Mouse (Mus musculus): ENCODE measurements around the gene Slc45a3.

Gene Slc45a3

DNA sequence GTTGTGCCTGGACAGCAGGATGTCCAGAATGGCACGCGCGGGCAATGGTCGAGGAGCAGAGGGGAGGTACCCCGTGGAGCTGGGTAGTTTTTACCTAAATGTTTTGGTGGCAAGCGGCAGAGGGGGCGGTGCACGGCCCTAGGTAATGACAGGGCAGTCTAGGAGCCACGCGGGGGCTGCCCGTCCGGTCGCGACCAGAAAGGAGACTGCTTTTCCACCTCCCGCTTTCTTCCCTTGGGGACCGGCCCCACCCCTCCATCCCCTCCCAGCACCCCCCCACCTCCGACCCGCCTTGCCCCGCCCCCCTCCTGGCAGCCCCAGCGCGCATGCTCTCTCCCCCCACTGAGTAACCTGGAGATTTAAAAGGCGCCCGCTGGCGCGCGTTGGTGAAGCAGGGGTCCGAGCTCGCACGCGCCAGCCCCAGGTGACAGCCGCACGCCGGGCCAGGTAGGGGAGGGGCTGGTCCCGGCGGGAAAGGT lies at the start of gene Slc45a3:
Slc45a3 (plus strand) TSS at position 362 of the 479 bp plus-strand sequence.
- DNase-seq: peak; percentile 62 to 88

DNA sequence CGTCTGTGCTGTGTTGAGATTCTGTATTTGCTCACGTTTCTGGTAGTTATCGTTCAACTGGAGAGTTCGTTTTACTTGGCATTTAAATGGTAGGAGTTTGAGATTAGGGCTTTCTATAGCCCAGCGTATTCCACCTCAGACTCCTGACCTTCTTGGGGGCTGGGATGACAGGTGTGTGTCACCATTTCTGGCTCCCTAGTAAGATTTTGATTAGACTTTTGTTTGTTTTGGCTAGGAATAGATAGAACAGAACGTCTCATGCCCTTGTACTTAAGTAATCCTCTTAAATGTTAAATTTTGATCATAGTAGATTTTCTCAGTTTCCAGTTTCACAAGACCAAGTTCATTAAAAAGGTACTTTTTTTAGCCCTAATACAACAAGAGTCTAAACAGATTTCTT lies 45.1 kb upstream of the Slc45a3 start:
- no peak for DNase-seq

DNA sequence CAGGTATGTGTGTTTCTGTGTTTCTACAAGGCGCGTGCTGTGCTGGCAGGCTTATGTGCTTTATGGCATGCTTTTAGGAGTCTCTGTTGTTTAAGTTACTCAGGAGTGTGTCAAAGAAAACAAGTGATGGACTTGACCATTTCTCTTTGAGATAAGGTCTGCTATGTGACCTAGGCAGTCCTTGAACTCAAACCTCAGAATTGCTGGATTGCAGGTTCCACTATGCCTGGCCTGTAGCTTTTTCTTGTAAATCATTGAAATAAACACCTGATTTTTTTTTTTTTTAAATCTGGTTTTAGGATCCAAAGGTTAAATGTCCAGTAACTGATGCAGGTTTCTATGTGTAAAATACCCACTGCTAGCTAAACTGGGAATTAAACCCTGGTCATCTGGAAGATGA lies 43.7 kb upstream of the Slc45a3 start:
- DNase-seq: peak in 1 of 2 experiments; percentile 35

DNA sequence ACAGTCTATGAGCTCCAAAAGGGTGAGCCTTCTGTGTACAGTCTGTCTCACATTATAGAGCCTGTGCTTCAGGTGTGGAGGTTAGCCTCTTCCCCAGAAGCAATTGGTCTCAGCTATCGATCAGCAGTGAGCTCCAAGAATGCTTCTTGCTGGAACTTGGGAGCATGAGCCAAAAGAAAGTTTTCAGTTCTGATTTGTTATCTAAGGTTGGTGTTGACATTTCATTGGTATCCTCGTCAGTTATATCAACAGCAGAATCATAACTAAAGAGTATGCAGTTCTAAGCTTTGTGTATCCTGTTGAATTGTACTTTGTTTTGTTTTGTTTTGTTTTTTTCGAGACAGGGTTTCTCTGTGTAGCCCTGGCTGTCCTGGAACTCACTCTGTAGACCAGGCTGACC lies 40.7 kb upstream of the Slc45a3 start:
- no peak for DNase-seq

DNA sequence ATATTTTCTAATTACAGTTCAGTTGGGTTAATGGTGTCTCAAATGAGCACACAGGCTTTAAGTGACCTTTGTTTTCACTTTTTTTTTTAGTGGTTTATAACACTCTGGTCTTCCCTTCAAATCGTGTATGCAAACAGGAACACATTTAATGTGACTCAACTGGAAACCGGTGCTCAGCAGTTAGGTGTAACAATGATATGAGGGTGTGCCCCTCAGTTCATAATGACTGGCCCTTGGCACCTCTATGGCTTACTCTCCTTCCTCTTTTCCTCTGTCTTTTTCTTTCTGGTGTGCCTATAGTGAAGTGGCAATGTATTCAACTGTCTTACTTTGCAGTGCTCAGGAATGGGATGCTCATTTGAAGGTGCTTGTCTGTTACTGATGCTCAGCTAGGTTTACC lies 29.3 kb upstream of the Slc45a3 start:
- no peak for DNase-seq

DNA sequence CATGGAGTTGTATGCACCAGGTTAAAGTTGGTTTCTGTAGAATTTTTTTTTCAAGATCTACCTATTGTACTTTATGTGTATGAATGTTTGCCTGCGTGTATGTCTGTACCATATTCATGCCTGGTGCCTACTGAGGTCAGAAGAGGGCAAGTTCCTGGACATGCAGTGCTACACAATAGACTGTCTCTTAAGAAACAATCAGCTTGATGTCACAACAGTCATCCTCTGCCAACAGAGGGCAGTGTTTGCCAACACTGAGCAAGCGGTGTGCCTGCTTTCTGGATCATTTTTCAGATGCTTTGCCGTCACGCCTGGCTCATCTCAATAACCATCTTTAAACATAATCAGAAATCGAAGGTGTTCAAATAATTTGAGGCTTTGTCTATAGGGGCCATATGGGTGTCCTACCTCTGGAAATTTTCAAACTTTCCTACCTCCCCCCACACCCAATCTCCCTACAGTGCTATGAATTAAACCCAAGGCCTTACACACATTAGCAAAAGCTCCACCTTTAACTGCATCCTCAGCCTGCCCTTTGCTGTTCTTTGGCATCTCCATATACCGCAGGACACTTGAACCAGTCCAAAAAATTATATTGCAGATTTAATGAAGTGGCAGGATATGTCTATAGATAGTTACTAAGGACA lies 25.0 kb upstream of the Slc45a3 start:
- peak; percentile 72 to 88 for DNase-seq

DNA sequence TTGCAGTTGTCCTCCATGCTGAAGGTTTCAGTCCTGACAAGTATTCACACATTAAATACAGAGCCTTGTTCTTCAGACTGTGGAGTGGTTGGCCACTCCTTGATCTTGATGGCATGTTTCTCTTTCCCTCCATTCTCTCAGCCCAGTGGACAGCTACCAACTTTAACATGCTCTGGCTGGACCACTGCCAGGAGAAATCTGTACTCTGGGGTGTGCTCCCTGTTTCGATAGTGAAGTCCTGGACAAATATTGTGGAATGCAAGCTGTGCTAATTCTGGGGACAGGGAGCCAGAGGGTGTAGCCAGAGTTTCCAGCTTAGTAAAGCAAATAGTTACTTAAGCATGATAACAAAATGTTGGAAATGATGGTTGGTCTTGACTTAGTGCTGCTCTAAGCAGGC lies 24.0 kb upstream of the Slc45a3 start:
- peak in 1 of 2 experiments; percentile 23 for DNase-seq

DNA sequence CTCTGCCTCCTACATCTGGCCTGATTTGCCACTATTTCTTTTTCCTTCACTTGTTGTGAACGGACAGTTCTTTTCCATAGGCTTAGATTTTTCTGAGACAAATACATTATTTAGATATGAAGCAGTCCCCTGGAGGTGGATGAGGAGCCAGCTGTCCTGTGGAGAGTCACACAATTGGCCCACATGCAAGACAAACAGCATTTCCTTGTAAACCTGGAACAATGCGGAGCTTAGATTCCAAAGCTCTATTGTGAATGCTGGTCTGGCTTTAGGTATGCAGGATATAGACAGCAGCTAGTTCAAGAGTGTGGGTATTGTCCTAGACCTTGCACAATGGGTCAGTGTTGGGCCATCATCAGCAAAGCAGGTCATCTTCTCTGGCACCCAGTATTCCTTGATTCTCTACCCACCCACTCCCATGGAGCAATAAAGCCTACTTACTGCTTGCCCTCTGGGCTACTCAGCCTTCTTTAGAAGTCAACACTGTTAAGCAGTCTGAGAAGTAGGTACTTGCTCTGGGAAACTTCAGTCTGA lies 22.0 kb upstream of the Slc45a3 start:
- no peak for DNase-seq

DNA sequence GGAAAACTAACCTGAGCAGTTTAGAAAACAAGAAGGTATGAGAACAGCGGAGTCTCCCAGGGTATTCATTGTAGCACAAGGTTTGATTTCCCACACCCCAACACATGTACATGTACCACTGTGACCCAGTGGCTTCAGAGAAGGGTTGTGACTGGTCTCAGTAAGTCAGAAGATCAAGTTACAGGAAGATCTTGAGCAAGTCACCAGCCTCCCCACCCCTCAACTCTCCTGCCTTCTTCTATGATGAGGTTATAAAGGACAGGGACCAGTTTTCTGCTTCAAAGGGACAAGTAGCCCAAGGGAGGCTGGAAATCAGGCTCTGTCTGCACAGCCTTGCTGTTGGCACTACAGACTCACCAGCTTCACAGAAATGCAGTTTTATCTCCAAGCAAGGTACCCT lies 21.3 kb upstream of the Slc45a3 start:
- no peak for DNase-seq

DNA sequence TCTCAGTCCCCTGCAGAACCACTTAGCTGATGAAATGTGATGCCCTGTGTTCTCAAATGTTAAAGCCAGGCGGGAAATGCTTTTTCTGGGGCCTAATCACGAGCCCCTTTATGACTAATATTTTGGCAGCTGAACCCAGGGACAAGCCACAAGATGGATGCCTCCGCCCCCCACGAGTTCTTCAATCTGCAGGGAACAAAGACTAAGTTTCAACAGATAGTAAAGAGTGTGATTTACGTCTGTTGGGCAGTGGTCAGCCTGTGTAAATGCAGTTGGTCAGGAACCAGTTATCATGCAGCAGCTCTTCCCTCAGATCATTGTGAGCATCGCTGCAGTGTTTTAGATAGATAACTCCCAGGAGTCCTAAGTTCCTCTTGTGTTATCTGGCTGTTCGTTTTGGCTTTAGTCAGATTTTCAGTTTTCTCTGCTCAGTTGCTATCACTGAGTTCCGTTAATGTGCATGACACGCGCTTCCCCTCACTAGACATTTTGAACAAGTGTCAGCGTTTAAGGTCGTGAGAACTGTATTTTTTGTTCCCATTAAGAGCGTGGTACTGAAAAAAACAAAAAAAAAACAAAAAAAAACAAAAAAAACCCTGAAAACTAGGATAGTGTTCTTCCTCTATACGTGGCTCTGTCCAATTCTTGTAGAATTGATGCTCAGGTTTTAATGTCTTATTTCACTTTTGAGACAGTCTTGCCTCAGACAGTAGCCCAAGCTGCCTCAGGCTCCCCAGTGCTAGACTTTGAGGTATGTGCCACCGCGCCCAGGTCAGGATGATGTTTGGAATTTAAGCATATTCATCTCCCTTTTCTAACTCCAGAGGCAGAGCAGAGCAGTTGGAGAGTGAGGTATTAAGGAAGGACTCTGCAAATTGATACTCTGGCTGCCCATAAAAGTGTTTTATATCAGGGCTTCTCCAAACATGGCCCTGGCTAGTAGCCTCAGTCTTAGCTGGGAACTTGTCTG lies 19.9 kb upstream of the Slc45a3 start:
- peak in 1 of 2 experiments; percentile 29 for DNase-seq

DNA sequence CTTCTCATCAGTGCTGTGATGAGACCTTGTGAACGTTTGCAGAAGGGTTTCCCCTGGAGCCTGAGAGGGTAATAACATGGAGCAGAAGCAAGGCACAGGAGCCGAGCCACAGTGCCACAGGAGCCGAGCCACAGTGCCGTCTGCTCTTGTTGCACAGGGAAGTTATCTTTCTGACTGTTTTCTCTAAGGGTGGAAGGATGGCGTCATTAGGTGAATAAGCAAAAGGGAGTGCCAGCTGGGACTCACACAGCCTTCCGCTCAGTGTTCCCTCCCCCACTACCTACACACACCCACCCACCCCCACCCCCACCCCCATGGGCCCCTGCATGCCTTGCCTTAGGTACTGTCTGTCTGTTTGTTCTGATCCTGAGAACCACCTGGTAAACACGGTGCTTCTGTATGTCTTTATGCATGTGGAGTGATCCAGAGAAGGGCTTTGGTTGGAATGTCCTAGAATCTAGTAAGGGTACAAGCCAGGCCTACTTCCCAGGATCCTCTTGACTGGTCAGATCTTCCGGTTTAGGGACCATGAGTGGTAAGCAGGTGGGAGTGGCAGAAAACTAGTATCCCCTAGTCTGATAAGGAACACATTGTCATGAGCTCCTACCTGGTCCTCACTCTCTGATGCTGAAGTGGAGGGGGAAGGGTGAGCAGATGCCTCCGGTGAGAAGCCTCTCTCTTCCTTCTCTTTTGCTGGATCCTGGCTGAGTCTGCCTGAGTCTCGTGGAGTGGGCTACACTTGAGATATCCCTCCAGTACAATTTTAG lies 16.9 kb upstream of the Slc45a3 start:
- no peak for DNase-seq

DNA sequence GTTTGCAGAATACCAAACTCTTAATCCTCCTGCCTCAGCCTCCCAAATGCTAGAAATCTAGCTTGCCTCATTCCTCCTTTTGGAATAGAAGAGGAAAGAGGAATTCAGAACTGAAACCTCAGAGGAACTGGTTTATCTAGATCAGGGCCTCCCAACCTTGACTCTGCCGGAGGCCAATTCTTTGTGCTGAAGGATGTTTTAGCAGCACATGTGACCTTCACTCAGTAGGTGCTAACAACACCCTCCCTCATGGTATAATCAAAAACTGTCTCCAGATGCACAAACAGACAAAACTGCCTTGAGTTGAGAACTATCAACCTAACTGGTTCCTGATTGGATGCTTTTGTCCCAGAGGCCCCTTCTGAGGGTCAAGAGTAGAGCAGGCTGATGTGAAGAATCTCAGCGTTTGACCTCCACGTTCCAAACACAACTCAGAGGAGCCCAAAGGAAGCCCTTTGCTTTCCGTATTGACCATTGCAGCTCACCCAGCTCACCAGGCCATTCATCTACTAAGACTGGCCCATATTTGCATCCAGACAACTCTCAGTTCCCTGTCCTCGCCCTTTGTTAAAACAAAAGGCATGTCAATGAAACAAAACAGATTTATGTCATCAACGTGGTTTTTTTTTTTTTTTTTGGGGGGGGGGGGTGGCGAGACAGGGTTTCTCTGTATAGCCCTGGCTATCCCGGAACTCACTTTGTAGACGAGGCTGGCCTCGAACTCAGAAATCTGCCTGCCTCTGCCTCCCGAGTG lies 16.1 kb upstream of the Slc45a3 start:
- DNase-seq: no peak

DNA sequence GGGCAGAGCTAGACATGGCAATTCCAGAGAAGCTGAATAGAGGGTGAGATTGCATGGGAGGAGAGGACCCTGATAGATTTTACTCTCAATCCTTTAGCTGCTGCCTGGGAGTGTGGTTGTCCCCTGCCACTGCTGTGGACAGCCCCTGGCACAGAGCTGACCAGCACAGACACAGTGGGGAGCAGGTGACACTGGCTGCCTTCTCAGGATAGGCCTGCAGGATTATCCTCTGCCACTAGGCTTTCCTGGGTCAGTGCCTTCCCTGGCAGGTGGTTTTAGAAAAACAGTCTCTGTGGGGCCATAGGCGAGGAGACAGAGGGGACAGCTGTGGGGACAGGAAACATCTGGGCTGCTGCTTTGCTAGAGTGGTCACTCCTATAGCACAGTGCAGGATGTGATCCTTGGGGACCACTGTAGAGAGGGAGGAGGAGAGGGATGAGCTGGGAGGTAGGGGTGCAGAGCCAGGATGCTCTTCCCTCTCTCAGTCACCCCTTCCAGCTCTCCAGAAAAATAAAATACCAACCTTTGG lies 14.7 kb upstream of the Slc45a3 start:
- no peak for DNase-seq

DNA sequence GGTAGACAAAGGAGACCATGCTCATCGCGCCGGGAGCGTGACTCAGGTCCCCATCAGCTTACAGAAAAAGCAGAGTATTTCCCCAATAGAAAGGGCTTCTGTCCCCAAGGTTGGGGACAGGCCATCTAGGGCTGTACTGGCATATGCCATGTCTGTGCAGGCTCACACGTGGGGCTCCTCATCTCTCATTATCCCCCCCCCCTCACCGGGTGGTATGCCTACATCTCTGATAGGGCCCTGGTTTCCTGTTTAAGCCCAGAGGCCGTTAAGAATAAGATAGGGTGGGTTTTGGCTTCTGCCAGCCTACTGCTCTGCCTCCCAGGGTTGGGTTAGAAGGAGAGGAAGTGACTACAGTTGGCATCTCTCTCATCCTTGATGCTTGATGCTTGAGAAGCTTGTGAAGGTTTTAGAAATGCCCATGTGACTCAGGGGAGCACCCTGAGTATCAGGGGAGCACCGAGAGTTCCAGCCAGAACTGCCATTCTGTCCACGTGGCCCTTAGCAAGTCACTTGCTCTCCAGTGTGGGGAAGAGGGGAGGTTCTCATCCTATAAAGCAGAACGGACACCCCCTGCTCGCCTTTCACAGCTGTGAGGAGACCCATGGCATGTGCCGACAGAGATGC lies 8.4 kb upstream of the Slc45a3 start:
- DNase-seq: no peak

DNA sequence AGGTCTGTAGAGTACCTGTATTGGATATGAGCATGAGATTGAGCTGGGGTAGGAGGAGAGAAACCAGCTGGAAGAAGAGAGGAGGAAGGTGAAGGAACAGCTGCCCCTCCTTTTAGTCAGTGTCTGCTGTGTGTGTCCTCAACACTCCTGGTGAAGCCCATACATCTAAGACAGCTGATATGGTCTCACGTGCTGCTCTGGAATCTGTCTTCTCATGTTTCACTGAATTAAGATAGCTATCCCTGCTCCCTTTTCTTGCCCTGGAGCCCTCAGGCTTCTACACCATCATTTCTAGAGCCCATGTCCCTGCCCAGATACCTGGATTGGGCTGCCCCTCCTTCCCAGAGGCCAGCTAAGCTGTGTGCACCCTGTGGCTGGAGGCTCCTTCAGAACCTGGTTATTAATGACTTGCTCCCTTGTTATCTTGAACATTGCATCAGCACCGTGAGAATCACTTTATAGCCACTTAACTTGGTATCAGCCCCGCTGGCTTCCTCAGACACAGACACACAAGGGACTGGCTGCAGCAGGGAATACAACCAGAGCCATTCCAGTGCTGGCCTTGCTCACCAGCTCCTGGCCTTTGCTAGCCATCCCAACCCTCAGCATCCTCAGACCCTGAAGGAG lies 7.5 kb upstream of the Slc45a3 start:
- DNase-seq: no peak

DNA sequence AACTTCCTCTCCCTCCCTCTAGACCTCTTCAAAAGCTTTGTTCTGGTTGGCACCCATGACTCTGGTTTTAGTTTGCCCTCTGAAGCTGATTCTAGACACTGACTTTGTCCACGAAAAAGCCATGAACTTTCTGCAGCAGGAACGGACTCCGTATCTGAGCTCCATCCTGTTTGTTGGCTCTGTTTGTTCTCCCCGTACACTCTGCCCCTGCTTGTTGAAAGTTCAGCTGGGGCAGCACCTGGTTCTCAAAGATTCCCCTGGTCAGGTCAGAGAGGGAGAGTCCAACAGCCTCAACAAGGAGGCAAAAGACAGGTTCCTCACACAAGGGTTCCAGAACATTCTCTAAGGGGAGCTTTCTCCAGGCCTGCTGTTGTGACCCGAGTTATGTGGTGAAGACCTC lies 5.4 kb upstream of the Slc45a3 start:
- no peak for DNase-seq

DNA sequence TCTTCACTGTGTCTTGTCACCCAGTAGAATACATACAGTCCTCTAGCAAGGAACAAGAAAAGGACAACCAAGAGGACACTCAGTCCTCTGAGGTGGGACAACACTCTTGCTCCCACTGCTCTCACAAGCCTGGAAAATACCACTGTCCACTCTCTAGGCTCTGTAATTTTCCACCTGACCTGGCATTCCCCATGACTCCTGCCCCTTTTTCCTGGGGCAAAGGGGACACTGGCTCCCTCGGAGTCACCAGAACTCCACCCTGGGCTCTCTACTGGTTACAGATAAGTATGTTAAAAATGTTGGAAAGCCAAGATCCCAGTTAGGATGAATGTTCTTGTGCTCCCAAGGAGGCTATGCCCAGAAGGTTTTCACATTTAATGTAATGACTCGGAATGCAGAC lies 1.8 kb upstream of the Slc45a3 start:
- peak; percentile 42 for DNase-seq

DNA sequence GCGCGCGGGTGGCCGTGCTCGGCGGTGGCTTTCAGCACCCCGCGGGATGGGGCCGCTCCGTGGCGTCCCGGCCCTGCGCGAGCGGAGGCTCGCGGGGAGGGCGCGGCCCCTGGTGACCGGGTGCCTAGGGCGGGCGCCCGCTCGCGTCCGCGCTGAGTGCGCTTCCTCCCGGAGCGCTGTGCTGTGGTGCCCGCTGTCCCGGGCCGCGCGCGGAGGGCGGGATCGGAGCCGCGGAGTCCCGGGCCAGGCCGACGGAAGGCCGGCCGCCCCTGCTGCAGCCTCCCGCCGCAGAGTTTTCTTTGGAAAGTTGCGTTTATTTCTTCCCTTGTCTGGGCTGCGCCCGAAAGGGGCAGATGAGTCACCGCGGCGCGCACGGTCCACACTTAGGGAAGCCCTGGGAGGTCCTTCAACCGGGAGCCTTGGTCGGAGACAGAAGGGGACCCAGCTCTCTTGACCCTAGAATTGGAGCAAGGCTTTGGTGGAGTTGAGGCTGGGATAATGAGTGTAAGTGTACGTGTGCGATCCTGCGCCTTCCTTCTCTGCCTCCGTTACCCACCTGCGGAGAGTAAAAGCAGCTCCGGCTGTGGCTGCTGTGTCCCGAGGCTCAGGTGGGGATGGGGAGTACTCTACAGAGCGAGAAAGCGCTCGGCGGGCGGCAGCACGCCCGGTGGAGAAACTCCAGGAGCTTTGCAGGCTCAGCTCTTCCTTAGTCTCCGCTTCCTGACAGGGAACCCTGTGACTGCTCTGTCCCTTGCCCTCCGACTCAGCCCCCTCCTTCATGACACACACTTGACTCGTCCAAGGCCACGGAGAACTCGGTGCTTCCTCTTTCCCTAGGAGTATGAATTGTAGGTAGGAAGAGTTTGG lies 551 bp downstream of the Slc45a3 start:
- peak; percentile 29 to 66 for DNase-seq

DNA sequence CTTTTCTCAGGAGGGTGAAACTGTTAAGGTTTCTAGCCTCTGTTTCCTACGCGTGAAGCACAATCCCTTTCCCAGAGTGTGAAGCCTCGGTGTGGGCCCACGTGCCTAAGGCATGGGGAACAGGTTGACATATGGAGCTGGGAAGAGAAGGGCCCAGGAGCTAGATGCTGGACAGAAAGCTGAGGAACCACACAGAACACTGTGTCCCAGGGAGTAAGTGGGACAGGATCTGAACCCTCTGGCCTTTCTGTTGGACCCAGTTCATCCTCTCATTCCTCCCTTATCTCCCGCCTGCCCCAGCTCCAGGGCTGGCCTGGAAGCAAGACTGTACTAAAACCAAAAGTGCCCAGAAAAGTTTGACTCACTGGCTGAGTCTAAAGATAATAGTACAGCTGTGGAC lies 1.3 kb downstream of the Slc45a3 start:
- peak; percentile 33 to 34 for DNase-seq

DNA sequence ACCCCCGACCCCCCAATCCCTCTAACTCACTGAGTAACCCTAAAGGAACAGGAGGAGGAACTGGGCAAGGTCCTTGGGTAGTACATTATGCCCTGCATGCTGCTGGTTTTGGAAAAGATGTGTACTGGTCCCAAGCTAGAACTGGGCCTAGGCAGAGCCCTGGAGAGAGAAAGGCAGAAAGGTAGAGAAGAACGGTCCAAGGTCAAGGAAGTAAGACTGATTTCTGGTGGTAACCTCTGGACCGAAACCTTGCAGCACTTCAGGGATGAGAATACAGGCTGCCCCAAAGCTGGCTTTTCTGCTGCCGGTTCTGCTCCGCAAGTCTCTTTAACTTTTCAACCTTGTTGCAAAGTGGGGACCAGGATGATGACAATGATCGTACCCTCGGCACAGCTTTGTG lies 1.8 kb downstream of the Slc45a3 start:
- peak; percentile 31 to 33 for DNase-seq
